Mouse (Mus musculus): ENCODE measurements around the gene Chfr. TPM values are rescaled to one million over a fixed set of nuclear protein-coding genes. Genes with fewer than 3 reads are reported as not detected.

Gene Chfr
- polyA plus RNA-seq, 1 experiment: 185 TPM

DNA sequence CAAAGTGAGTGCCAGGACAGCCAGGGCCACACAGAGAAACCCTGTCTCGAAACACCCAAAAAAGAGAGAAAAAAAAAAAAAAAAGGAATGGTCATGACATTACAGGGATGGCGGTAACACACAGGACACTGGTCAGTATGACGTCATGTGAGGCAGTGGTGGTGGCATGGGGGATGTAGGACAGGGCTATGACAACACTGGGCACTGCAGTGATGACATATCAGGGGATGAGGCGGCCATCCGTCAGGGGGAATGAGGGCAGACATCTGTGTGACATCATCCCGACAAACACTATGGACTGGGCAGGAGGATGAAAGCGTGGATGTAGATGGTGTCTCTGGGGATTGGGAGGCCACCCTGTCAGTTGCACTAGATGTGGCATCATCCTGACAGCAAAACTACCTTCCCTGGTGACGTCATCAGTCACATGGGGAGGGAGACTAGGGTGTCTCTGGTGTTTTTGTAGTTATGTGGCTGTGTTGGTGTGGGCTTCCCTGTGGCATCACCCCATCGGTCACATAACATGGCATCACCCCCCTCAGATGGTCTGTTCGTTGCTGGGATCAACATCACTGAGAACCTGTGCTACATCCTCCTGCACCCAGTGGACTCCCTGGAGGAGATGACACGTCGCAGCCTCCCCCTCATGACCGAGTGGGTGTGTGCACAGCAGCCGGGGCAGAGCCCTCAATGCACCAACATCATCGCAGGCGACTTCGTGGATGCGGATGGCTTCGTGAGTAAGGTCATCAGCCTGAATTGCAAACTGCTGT, 32.6 kb upstream of the Chfr start:
- WGBS: 95% methylated on average over 19 of the region's 19 CpGs

DNA sequence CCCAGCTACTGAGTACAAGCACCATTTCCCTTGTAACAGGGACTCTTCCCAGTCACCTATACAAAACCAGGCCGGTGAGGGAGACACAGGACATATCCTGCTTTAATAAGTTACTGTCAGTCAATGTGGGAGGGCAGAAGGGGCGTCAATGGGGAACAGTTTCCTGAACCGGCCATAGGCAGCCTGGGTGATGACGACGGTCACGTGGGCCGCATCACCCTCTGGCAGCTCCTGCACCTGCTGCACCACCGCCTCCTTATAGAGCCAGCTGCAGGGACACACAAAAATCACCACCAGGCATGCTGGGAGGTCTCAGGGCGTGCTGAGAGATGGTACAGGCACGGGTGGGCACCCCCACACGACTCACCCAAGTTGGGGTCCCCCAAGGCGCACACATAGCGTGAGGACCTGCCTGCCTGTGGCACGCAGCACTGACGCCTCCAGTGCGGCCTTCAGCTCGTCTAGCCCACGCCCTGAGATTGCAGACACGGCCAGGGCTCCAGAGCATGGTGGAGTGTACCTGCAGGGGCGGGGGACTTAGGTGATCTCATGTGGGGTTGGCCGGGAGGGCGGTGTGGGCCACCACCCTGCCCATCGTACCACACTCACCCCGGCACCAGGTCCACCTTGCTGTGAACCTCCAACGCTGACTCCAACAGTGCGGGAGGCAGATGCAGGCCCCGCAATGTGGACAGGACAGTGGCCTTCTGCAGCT, 31.6 kb upstream of the Chfr start:
- no peak for DNase-seq
- no peaks in the 10 kb centered on the region for H3K27me3 ChIP-seq (ENCODE audit: control insufficient read depth, insufficient read depth, low read length)
- H3K36me3 ChIP-seq (ENCODE audit: control insufficient read depth, insufficient read depth, low read length): peaks cover 3% of the 10 kb centered on the region; the same call in 1 of the 2 replicates
- H3K4me1 ChIP-seq (replicated peaks; ENCODE audit: control insufficient read depth, insufficient read depth, low read length): peaks cover 43% of the 10 kb centered on the region
- no peak overlapping the region for H3K4me3 ChIP-seq (ENCODE audit: control insufficient read depth, insufficient read depth, low read length)
- H3K27ac ChIP-seq (ENCODE audit: control insufficient read depth, insufficient read depth, low read length): no peak overlapping the region
- WGBS: 97% methylated on average over 27 of the region's 27 CpGs
- TF ChIP-seq CTCF (IDR thresholded peaks at IDR 0.05; ENCODE audit: borderline replicate concordance, control insufficient read depth, extremely low read depth, insufficient read depth, low read length, poor library complexity) (no peak), POLR2A (IDR thresholded peaks at IDR 0.05; ENCODE audit: control insufficient read depth, extremely low read depth, insufficient read depth, low read length, poor library complexity) (no peak)

More for the DNA sequence above, 32.6 kb upstream of the Chfr start:
- no peak overlapping the region for H3K4me3 ChIP-seq (ENCODE audit: control insufficient read depth, insufficient read depth, low read length)
- no peaks in the 10 kb centered on the region for H3K27me3 ChIP-seq (ENCODE audit: control insufficient read depth, insufficient read depth, low read length)
- no peak overlapping the region for H3K27ac ChIP-seq (ENCODE audit: control insufficient read depth, insufficient read depth, low read length)
- TF ChIP-seq CTCF (IDR thresholded peaks at IDR 0.05; ENCODE audit: borderline replicate concordance, control insufficient read depth, extremely low read depth, insufficient read depth, low read length, poor library complexity): no peak
- H3K4me1 ChIP-seq (replicated peaks; ENCODE audit: control insufficient read depth, insufficient read depth, low read length): peaks cover 49% of the 10 kb centered on the region
- peaks cover 3% of the 10 kb centered on the region; the same call in 1 of the 2 replicates for H3K36me3 ChIP-seq (ENCODE audit: control insufficient read depth, insufficient read depth, low read length)
- no peak for DNase-seq

- 97% methylated on average over 36 of the region's 36 CpGs for WGBS
- Histone ChIP-seq H3K36me3 (ENCODE audit: control insufficient read depth, insufficient read depth, low read length) (peaks cover 3% of the 10 kb centered on the region; the same call in 1 of the 2 replicates), H3K4me3 (ENCODE audit: control insufficient read depth, insufficient read depth, low read length) (no peak overlapping the region), H3K4me1 (replicated peaks; ENCODE audit: control insufficient read depth, insufficient read depth, low read length) (peaks cover 36% of the 10 kb centered on the region), H3K27me3 (ENCODE audit: control insufficient read depth, insufficient read depth, low read length) (no peaks in the 10 kb centered on the region), H3K27ac (ENCODE audit: control insufficient read depth, insufficient read depth, low read length) (no peak overlapping the region)
- no peak for DNase-seq
- TF ChIP-seq CTCF (IDR thresholded peaks at IDR 0.05; ENCODE audit: borderline replicate concordance, control insufficient read depth, extremely low read depth, insufficient read depth, low read length, poor library complexity) (no peak), POLR2A (IDR thresholded peaks at IDR 0.05; ENCODE audit: control insufficient read depth, extremely low read depth, insufficient read depth, low read length, poor library complexity) (no peak)
These were observed 30.8 kb upstream of the Chfr start for GRCm38 (mm10) chr5:110104616-110105380.

DNA sequence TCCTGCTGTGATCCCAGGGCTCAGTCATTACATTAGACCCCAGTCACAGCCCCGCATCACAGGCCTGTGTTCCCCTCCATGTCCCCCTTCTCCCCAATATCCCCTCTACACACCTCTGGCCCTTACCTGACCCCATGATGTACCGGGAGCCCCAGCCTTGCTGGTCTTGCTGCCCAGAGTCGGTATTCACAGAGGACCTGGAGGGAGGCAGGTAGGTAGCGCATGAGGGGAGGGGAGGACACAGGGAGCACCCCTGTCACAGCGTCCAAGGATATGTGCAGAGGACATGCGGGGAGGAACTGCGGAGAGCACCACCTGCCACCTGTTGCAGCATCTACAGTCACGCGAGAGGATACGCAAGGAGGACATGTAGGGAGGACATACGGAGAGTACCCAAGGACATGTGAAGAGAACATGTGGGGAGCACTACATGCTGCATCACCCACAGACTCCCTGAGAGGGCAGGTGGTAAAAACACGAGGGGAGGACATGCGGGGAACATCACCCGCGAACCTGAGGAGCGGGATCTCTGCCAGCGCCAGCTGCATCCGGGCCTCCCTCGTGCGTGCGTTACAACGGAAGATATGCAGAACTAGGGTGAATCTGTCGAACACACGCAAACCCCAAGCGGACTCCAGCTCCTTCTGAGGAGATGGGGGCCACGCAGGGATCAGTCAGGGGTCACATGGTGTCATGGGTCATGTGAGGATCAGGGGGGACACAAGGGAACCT, 29.3 kb upstream of the Chfr start:
- no peak for DNase-seq
- Histone ChIP-seq H3K27ac (ENCODE audit: control insufficient read depth, insufficient read depth, low read length) (no peak overlapping the region), H3K27me3 (ENCODE audit: control insufficient read depth, insufficient read depth, low read length) (no peaks in the 10 kb centered on the region), H3K36me3 (ENCODE audit: control insufficient read depth, insufficient read depth, low read length) (peaks cover 3% of the 10 kb centered on the region; the same call in 1 of the 2 replicates), H3K4me1 (replicated peaks; ENCODE audit: control insufficient read depth, insufficient read depth, low read length) (peaks cover 23% of the 10 kb centered on the region), H3K4me3 (ENCODE audit: control insufficient read depth, insufficient read depth, low read length) (0 out of 2 replicates have a peak overlapping the region, but pooled peaks have one; percentile 93)
- TF ChIP-seq POLR2A (IDR thresholded peaks at IDR 0.05; ENCODE audit: control insufficient read depth, extremely low read depth, insufficient read depth, low read length, poor library complexity) (no peak), CTCF (IDR thresholded peaks at IDR 0.05; ENCODE audit: borderline replicate concordance, control insufficient read depth, extremely low read depth, insufficient read depth, low read length, poor library complexity) (no peak)
- WGBS: 98% methylated on average over 26 of the region's 26 CpGs

DNA sequence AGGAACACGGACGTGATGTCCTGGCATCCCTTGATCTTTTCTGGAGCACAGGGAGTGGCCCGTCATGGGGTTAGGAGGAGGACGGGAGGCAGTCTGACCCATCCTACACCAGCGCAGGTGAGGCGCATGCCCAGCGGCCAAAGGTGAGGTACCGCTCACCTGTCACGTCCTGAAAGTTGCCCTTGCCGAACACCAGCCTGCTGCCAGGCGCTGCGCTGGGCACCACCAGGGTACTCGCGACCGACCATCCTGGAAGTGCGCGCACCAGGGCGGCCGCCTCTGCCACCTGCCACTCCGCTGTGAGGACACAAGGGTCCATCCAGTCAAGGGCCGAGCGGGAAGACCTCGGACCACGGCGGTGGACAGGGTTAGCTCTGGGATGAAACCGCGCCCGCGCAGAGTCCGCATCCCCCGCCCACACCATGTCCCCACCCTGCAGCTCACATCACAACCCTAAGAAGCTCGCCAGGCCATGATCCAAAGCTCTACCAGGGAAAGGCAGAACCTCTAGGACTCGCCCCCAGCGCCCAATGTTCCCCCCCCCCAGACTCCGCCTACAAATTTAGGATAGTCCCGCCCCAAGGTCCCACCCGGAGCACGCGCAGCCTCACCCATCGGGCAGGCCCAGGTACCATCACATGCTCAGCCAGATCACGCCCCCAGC, 28.6 kb upstream of the Chfr start:
- Histone ChIP-seq H3K27me3 (ENCODE audit: control insufficient read depth, insufficient read depth, low read length) (no peaks in the 10 kb centered on the region), H3K4me3 (ENCODE audit: control insufficient read depth, insufficient read depth, low read length) (peak overlapping the region; percentile 93), H3K36me3 (ENCODE audit: control insufficient read depth, insufficient read depth, low read length) (peaks cover 3% of the 10 kb centered on the region; the same call in 1 of the 2 replicates), H3K4me1 (replicated peaks; ENCODE audit: control insufficient read depth, insufficient read depth, low read length) (peaks cover 17% of the 10 kb centered on the region), H3K27ac (ENCODE audit: control insufficient read depth, insufficient read depth, low read length) (peak overlapping the region; percentile 50)
- peak; percentile 38 for DNase-seq
- TF ChIP-seq POLR2A (IDR thresholded peaks at IDR 0.05; ENCODE audit: control insufficient read depth, extremely low read depth, insufficient read depth, low read length, poor library complexity) (no peak), CTCF (IDR thresholded peaks at IDR 0.05; ENCODE audit: borderline replicate concordance, control insufficient read depth, extremely low read depth, insufficient read depth, low read length, poor library complexity) (no peak)
- WGBS: 44% methylated on average over 41 of the region's 41 CpGs
